Mouse (Mus musculus) heart, adult 2 months (tissue): ENCODE data around the gene Gm20695. TPM values are rescaled to one million over a fixed set of nuclear protein-coding genes. Genes with fewer than 3 reads are reported as not detected.
A peak's percentile ranks its signal among the peaks of the same experiment; 100 is the strongest.

Experiments used
- DNase-seq, 2 experiments: peaks; one replicate each; pipeline ENCODE4 v3.0.0; 2021
- H3K27ac ChIP-seq: fragments of 200-600 bp; 2 replicates; pipeline ENCODE4 v1.8.1; 2022
- H3K27me3 ChIP-seq: fragments of 200-500 bp; 2 replicates; pipeline ENCODE4 v1.6.1; 2012; ENCODE audit warnings: mild to moderate bottlenecking, low read length, inconsistent platforms, mixed read lengths; ENCODE audit not compliant: control insufficient read depth, insufficient read depth
- H3K36me3 ChIP-seq: fragments of 200-500 bp; 2 replicates; pipeline ENCODE4 v1.6.1; 2012; ENCODE audit warnings: low read length, inconsistent platforms; ENCODE audit not compliant: control insufficient read depth, insufficient read depth
- H3K4me1 ChIP-seq: fragments of 200-500 bp; 2 replicates; pipeline ENCODE4 v1.6.1; 2011; ENCODE audit warnings: low read length; ENCODE audit not compliant: control insufficient read depth, insufficient read depth
- H3K4me3 ChIP-seq: fragments of 200-600 bp; 2 replicates; pipeline ENCODE4 v1.8.1; 2022
- H3K79me2 ChIP-seq: fragments of 200-500 bp; replicated peaks from 2 replicates; pipeline ENCODE4 v1.6.1; 2012; ENCODE audit warnings: mild to moderate bottlenecking, inconsistent platforms, low read length, moderate library complexity, mixed read lengths; ENCODE audit not compliant: control insufficient read depth, insufficient read depth
- H3K9ac ChIP-seq: fragments of 200-500 bp; 2 replicates; pipeline ENCODE4 v1.6.1; 2012; ENCODE audit warnings: low read depth, mild to moderate bottlenecking, control low read depth, inconsistent platforms, low read length, mixed read lengths
- CTCF ChIP-seq: fragments of 200-600 bp; IDR thresholded peaks from 2 replicates; pipeline ENCODE4 v1.8.1; 2022; ENCODE audit warnings: antibody characterized with exemption, mild to moderate bottlenecking, moderate library complexity
- EP300 ChIP-seq: fragments of 200-500 bp; IDR thresholded peaks from 2 replicates; pipeline ENCODE4 v1.6.1; 2011; ENCODE audit warnings: low read depth, low read length, control low read depth; ENCODE audit not compliant: insufficient read depth
- POLR2A ChIP-seq: fragments of 200-500 bp; IDR thresholded peaks from 2 replicates; pipeline ENCODE4 v1.6.1; 2011; ENCODE audit warnings: mild to moderate bottlenecking, low read depth, low read length, control low read depth; ENCODE audit not compliant: insufficient read depth
- WGBS: fragments of 180-500 bp; shearing (Covaris S2); methylation state at CpG from one replicate; pipeline ENCODE4 v1.1.7; 2018; 5-methylcytosine and 5-hydroxymethylcytosine counted together
- intact Hi-C: fragments of 180-260 bp; cut with DNase I; formaldehyde crosslinking; loops from one replicate; pipeline ENCODE4 v1.15.1; 2025
- long read RNA-seq: library from polyadenylated mRNA; stranded (forward); transcript quantifications from one replicate; pipeline ENCODE4 v2.0.0, GENCODE M21; 2021
- polyA plus RNA-seq: library from polyadenylated mRNA; depleted of rRNA; stranded (reverse); fragments of >200 nt; gene quantifications from 2 replicates; pipeline ENCODE4 v1.2.3, GENCODE M21; 2012; rRNA removed
- total RNA-seq, 2 experiments: library from RNA; stranded (reverse); gene quantifications; 2 replicates each; pipeline ENCODE4 v1.2.3; 2021

Gm20695 gene
- total RNA-seq (under 1 TPM; 0.27 to 0.42 TPM), polyA plus RNA-seq (not detected in 2 replicates)
- long read RNA-seq: 0 reads

DNA sequence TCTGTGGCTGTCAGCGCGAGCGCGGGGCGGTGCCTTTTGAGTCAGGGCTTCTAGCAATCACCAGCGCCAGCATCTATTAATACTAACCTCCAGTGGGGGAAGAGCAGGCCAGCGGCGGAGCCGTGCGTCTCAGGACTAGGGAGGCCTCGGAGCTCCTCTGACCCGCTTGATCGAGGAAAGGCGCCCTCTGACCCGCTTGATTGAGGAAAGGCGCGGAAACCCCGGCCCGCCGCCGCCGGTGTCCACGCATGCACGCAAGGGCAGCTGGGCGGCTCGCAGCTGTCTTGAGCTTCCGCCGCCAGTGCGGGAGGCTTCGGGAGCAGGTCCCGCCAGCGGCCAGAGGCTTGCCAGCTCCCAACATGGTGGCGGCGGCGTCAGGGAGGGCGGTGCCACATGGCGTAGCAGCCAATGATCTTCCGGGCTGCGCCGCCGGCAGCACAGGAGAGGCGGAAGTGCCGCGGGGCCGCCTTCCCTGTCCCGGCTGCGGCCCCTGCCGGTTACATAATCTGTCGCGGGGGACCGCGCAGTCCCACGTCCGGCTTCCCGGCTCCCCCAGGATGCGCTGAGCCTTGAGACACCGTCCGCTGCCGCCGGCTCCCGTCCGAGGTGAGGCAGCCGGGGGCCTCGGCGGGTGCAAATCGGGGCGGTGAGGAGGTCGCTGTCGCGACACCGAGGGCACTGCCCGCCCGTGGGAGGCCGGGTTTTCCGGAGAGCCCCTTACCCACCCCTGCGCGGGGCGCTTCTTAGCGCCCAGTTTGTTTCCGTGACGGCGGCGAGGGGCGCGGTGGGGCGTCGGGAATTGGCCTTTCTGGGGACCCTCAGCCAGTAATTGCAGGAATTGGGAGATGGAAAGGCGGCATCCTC lies at the start of gene Gm20695, which contains the start of gene Zfp597:
TSS of gene Gm20695 (plus strand) at position 448 of the 864 bp plus-strand sequence.
TSS of gene Zfp597 (minus strand) at position 361 of the 864 bp plus-strand sequence.
- peak; percentile 67 for TF ChIP-seq POLR2A
- TF ChIP-seq CTCF: peak; percentile 61
- TF ChIP-seq EP300: 0 out of 2 replicates have a peak, but pooled peaks have one; percentile 69
- peaks cover 6% of the 10 kb centered on the region; the same call in 1 of the 2 replicates for H3K79me2 ChIP-seq
- H3K27me3 ChIP-seq: no peaks in the 10 kb centered on the region
- DNase-seq: peak; percentile 97 to 98
- H3K36me3 ChIP-seq: peaks cover 15% of the 10 kb centered on the region
- intact Hi-C loops: loop anchor here (1.0 to 10.0 kb wide), 4 partner anchors 12 to 140 kb away; partner anchors contain the start of genes 1700037C18Rik, Cluap1, Naa60 and Zfp174
- peaks cover 17% of the 10 kb centered on the region for H3K4me1 ChIP-seq
- H3K4me3 ChIP-seq: peak within 1 kb of the TSS; percentile 99
- peak within 1 kb of the TSS; percentile 97 for H3K27ac ChIP-seq
- H3K9ac ChIP-seq: peak within 1 kb of the TSS; percentile 98
- WGBS: under 1% methylated on average over 88 of the region's 88 CpGs

DNA sequence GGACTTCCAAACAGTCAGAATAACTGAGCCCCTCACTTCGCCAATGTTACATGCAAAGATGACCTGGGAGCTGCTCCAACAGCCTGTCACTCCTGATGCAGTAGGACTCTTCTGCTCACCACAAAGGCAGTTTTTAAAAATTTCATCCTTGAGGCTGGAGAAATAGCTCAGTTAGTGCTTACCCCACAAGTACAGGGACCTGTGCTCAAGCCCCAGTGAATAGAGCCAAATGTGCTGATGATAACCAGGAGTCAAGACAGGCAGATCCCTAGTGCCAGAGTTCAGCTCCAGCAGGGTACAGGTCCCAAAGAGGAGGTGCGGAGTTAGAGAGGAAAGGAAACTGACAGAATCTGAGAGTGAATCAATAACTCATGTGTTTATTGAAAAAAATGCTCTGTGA lies 49.0 kb upstream of the Gm20695 start:
- intact Hi-C loops: no loop called here
- TF ChIP-seq EP300: no peak
- TF ChIP-seq POLR2A: no peak
- TF ChIP-seq CTCF: no peak
- WGBS: 65% methylated on average over 2 of the region's 2 CpGs
- H3K27me3 ChIP-seq: no peaks in the 10 kb centered on the region
- H3K27ac ChIP-seq: no peak overlapping the region
- no peaks in the 10 kb centered on the region for H3K4me1 ChIP-seq
- no peaks in the 10 kb centered on the region for H3K36me3 ChIP-seq
- H3K79me2 ChIP-seq: no peaks in the 10 kb centered on the region
- no peak overlapping the region for H3K9ac ChIP-seq
- no peak overlapping the region for H3K4me3 ChIP-seq
- DNase-seq: no peak

DNA sequence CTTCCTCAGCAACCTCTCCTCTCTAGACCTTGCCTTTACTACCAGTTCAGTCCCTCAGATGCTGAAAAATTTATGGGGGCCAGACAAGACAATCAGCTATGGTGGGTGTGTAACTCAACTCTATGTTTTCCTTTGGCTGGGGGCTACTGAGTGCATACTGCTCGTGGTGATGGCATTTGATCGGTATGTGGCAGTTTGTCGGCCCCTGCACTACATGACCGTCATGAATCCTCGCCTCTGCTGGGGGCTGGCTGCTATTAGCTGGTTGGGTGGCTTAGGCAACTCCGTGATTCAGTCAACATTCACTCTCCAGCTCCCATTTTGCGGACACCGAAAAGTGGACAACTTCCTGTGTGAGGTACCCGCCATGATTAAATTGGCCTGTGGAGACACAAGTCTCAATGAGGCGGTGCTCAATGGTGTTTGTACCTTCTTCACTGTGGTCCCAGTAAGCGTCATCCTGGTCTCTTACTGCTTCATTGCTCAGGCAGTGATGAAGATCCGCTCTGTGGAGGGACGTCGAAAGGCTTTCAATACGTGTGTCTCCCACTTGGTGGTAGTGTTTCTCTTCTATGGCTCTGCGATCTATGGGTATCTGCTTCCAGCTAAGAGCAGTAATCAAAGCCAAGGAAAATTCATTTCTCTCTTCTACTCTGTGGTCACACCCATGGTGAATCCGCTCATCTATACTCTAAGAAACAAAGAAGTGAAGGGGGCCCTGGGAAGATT lies 45.1 kb upstream of the Gm20695 start:
- no peak overlapping the region for H3K4me3 ChIP-seq
- no peaks in the 10 kb centered on the region for H3K36me3 ChIP-seq
- TF ChIP-seq POLR2A: no peak
- 0 out of 2 replicates have a peak, but pooled peaks have one; percentile 36 for TF ChIP-seq EP300
- peak; percentile 76 for TF ChIP-seq CTCF
- intact Hi-C loops: no loop called here
- WGBS: 42% methylated on average over 17 of the region's 17 CpGs
- no peak overlapping the region for H3K27ac ChIP-seq
- no peaks in the 10 kb centered on the region for H3K79me2 ChIP-seq
- no peaks in the 10 kb centered on the region for H3K27me3 ChIP-seq
- H3K9ac ChIP-seq: no peak overlapping the region
- no peak for DNase-seq
- no peaks in the 10 kb centered on the region for H3K4me1 ChIP-seq

DNA sequence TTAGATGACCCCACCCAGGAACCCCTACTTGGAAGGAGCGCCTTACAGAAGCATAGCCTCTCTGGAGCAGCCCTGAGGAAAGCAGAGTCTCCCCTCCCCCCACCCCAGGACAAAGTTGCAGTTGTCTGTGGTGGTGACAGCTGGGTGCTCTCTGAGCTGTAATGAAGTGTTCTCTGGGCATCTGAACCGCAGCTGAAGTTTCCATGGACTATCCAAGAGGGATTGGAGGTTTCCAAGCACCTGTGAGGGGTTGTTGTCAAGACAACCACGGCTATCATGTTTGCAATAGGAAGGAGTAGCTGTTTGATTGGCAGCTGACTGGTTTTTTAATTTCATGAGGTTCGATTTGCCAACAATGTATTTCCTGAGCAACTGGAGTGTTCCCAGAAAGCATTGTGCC lies 41.5 kb upstream of the Gm20695 start:
- DNase-seq: no peak
- H3K27ac ChIP-seq: no peak overlapping the region
- no peaks in the 10 kb centered on the region; the same call in none of the 2 replicates for H3K4me1 ChIP-seq
- H3K4me3 ChIP-seq: no peak overlapping the region
- H3K36me3 ChIP-seq: no peaks in the 10 kb centered on the region
- no peaks in the 10 kb centered on the region for H3K27me3 ChIP-seq
- no peak overlapping the region for H3K9ac ChIP-seq
- intact Hi-C loops: loop anchor here (10.0 kb wide), 2 partner anchors 98 to 442 kb away; partner anchors contain the start of gene Zfp263
- no peak for TF ChIP-seq EP300
- TF ChIP-seq CTCF: no peak
- no peak for TF ChIP-seq POLR2A
- no peaks in the 10 kb centered on the region for H3K79me2 ChIP-seq
- WGBS: 28% methylated on average over 4 of the region's 4 CpGs

DNA sequence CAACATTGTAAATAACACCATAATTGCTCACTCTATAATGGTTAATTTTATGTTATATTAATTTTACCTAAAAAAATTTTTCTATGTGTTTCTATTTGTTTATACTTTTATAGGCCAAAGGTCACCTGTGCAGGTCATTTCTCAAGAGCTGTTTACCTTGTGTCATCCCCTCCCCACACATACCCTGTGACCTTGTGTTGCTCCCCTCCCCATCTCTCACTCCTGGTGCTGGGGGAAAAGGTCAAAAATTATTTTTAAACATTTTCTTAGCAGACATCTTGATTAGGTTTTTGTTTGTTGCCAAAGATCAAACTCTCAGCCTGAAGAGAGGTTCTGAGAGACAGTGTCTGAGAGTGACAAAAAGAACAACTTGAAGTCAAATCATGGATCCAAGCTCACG lies 40.7 kb upstream of the Gm20695 start:
- Histone ChIP-seq H3K9ac (no peak overlapping the region), H3K27ac (no peak overlapping the region), H3K27me3 (no peaks in the 10 kb centered on the region), H3K4me1 (no peaks in the 10 kb centered on the region; the same call in none of the 2 replicates), H3K4me3 (no peak overlapping the region), H3K79me2 (no peaks in the 10 kb centered on the region), H3K36me3 (no peaks in the 10 kb centered on the region)
- DNase-seq: no peak
- intact Hi-C loops: loop anchor here (10.0 kb wide), 2 partner anchors 99 to 441 kb away; partner anchors contain the start of gene Zfp263
- 68% methylated on average over 1 of the region's 1 CpGs for WGBS
- TF ChIP-seq POLR2A (no peak), EP300 (no peak)
